Mouse (Mus musculus) hindbrain, embryonic 13.5 days (tissue): ENCODE data around the gene Lsg1. TPM values are rescaled to one million over a fixed set of nuclear protein-coding genes. Genes with fewer than 3 reads are reported as not detected.

Experiments used
- ATAC-seq: fragments of 200-750 bp; cut with Nextera tagmentation; 2 replicates; pipeline ENCODE4 v1.8.0; 2017; ENCODE audit warnings: moderate TSS enrichment; ENCODE audit not compliant: low FRiP score
- H3K27ac ChIP-seq: fragments of 300-500 bp; sonication (generic); 2 replicates; pipeline ENCODE4 v1.5.1; 2015; ENCODE audit warnings: inconsistent platforms, mild to moderate bottlenecking, moderate library complexity
- H3K27me3 ChIP-seq: fragments of 300-500 bp; sonication (generic); 2 replicates; pipeline ENCODE4 v1.6.1; 2015; ENCODE audit warnings: mild to moderate bottlenecking, inconsistent platforms
- H3K36me3 ChIP-seq: fragments of 300-500 bp; sonication (generic); 2 replicates; pipeline ENCODE4 v1.6.1; 2015; ENCODE audit warnings: mild to moderate bottlenecking, inconsistent platforms
- H3K4me1 ChIP-seq: fragments of 300-500 bp; sonication (generic); replicated peaks from 2 replicates; pipeline ENCODE4 v1.6.1; 2015; ENCODE audit warnings: inconsistent platforms
- H3K4me2 ChIP-seq: fragments of 300-500 bp; sonication (generic); 2 replicates; pipeline ENCODE4 v1.6.1; 2015; ENCODE audit warnings: inconsistent platforms, mild to moderate bottlenecking, moderate library complexity
- H3K4me3 ChIP-seq: fragments of 300-500 bp; sonication (generic); 2 replicates; pipeline ENCODE4 v1.5.1; 2015; ENCODE audit warnings: mild to moderate bottlenecking, inconsistent platforms
- H3K9ac ChIP-seq: fragments of 300-500 bp; sonication (generic); 2 replicates; pipeline ENCODE4 v1.6.1; 2015; ENCODE audit warnings: mild to moderate bottlenecking, inconsistent platforms
- H3K9me3 ChIP-seq: fragments of 300-500 bp; sonication (generic); 2 replicates; pipeline ENCODE4 v1.6.1; 2016; ENCODE audit warnings: inconsistent platforms
- WGBS: fragments of 180-500 bp; shearing (Covaris S2); methylation state at CpG from one replicate; pipeline ENCODE4 v1.1.7; 2015; 5-methylcytosine and 5-hydroxymethylcytosine counted together
- polyA plus RNA-seq: library from polyadenylated mRNA; unstranded; fragments of >200 nt; fragmentation: Nextera tagmentation; extraction: Ambion mirVana; gene quantifications from 2 replicates; pipeline ENCODE4 v1.2.1, GENCODE M21; 2015

Lsg1 gene
- polyA plus RNA-seq, 1 experiment from 2014 or later: 59.8 TPM

DNA sequence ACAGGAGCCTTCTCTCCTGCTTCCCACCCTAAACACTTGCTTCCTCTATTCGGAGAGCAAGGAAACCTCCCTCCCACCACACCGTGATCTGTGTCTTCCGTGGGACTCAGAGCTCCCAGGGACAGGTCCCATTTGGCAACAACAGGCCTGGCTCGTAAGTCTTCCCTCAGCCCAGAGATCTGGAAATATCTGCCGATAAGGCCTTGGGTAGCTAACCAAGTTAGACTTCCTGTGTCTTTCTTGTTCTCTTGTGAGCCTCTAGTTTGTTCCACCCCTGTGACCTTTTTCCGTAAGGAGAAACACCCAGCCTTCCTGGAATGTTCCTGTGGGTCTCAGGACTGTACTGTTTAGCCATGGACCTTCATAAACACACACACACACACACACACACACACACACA lies 44.6 kb downstream of the Lsg1 start:
- H3K36me3 ChIP-seq: peaks cover 66% of the 10 kb centered on the region
- 85% methylated on average over 6 of the region's 6 CpGs for WGBS
- no peak overlapping the region for H3K9ac ChIP-seq
- no peak for ATAC-seq
- no peaks in the 10 kb centered on the region for H3K9me3 ChIP-seq
- no peak overlapping the region for H3K4me2 ChIP-seq
- no peak overlapping the region for H3K27ac ChIP-seq
- H3K4me3 ChIP-seq: no peak overlapping the region
- no peaks in the 10 kb centered on the region for H3K27me3 ChIP-seq
- H3K4me1 ChIP-seq: 0 out of 2 replicates have a peak, but pooled peaks cover 3% of the 10 kb centered on the region

GRCm38 (mm10) chr16:30540107-30541001 lies 47.0 kb downstream of the Lsg1 start:
- Histone ChIP-seq H3K4me2 (no peak overlapping the region), H3K27ac (no peak overlapping the region), H3K36me3 (peaks cover 60% of the 10 kb centered on the region), H3K9ac (no peak overlapping the region), H3K4me1 (no peaks in the 10 kb centered on the region), H3K27me3 (no peaks in the 10 kb centered on the region), H3K4me3 (no peak overlapping the region), H3K9me3 (no peaks in the 10 kb centered on the region)
- ATAC-seq: no peak
- WGBS: 71% methylated on average over 20 of the region's 20 CpGs

DNA sequence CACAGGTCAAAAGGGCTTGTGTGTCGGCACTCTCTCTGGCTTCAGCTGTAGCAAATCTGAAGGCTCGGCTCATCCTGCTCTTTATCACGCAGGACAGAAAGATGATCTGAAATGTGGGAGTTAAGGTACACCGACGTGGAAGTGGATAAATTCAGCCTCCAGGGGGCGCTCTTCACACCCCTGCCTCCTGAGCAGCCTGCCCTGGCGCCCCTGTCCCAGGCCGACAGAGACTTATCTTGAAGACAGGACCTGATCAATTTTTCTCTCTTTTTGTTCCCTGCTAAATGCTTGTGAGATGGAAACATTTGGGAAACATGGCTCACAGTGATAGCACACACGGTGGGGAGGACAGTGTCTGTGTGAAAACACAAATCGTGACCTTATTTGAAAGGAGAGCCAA lies 48.0 kb downstream of the Lsg1 start:
- Histone ChIP-seq H3K27ac (no peak overlapping the region), H3K36me3 (peaks cover 55% of the 10 kb centered on the region), H3K4me2 (no peak overlapping the region), H3K27me3 (no peaks in the 10 kb centered on the region), H3K9ac (no peak overlapping the region), H3K4me1 (no peaks in the 10 kb centered on the region), H3K9me3 (no peaks in the 10 kb centered on the region), H3K4me3 (no peak overlapping the region)
- WGBS: 31% methylated on average over 10 of the region's 10 CpGs
- no peak for ATAC-seq

DNA sequence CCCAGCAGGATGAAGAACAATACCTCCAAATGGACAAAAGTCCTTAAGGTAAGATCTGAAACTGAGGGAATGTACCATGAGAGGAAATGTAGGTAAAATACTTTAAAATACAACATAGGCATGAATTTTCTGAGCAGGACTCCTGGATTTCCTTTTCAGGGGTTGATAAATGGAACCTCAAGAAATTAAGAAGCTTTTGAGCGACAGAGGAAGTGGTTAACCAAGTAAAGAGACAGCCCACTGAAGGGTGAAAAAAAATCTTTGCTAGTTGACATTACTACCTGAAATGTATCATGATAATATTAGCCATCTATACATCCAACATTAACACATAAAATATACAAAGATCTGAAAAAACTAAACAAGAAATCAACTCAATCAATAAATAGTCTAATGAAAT lies 52.3 kb downstream of the Lsg1 start:
- Histone ChIP-seq H3K36me3 (peaks cover 35% of the 10 kb centered on the region), H3K4me2 (no peak overlapping the region), H3K27ac (no peak overlapping the region), H3K4me3 (no peak overlapping the region), H3K27me3 (no peaks in the 10 kb centered on the region), H3K9me3 (no peaks in the 10 kb centered on the region), H3K4me1 (no peaks in the 10 kb centered on the region), H3K9ac (no peak overlapping the region)
- no peak for ATAC-seq
- WGBS: 97% methylated on average over 1 of the region's 1 CpGs

GRCm38 (mm10) chr16:30533592-30533991 lies 53.8 kb downstream of the Lsg1 start:
- no peak overlapping the region for H3K27ac ChIP-seq
- no peak overlapping the region for H3K9ac ChIP-seq
- H3K4me3 ChIP-seq: no peak overlapping the region
- no peaks in the 10 kb centered on the region for H3K4me1 ChIP-seq
- H3K36me3 ChIP-seq: peaks cover 45% of the 10 kb centered on the region
- H3K4me2 ChIP-seq: no peak overlapping the region
- no peak for ATAC-seq
- H3K9me3 ChIP-seq: no peaks in the 10 kb centered on the region
- 79% methylated on average over 4 of the region's 4 CpGs for WGBS
- H3K27me3 ChIP-seq: no peaks in the 10 kb centered on the region

DNA sequence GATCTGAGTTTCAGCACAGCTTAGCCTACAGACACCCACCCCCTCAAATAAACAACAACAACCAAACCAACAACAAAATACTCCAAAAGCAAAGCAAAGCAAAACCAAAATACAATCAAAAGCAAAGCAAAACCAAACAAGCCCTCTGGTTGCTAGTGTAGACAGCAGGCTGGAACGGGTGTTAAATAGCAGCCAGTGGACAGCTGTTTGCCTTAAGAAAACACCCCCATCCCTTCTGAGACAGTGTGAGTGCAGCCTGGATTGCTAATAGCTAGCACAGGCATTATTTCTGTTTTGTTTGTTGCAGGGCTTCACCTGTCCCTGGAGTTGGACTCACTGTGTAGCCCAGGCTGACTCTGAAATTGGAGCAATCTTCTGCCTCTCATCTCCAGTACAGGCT lies 54.5 kb downstream of the Lsg1 start:
- Histone ChIP-seq H3K9ac (no peak overlapping the region), H3K4me1 (no peaks in the 10 kb centered on the region), H3K36me3 (peaks cover 51% of the 10 kb centered on the region), H3K9me3 (no peaks in the 10 kb centered on the region), H3K27me3 (no peaks in the 10 kb centered on the region), H3K27ac (no peak overlapping the region), H3K4me3 (no peak overlapping the region), H3K4me2 (no peak overlapping the region)
- WGBS: 68% methylated on average over 1 of the region's 1 CpGs
- no peak for ATAC-seq

GRCm38 (mm10) chr16:30531761-30532406 lies 55.5 kb downstream of the Lsg1 start:
- H3K27ac ChIP-seq: no peak overlapping the region
- H3K36me3 ChIP-seq: peaks cover 57% of the 10 kb centered on the region
- H3K4me3 ChIP-seq: no peak overlapping the region
- H3K4me2 ChIP-seq: no peak overlapping the region
- no peaks in the 10 kb centered on the region for H3K27me3 ChIP-seq
- no peak overlapping the region for H3K9ac ChIP-seq
- ATAC-seq: peak; percentile 61
- no peaks in the 10 kb centered on the region for H3K9me3 ChIP-seq
- 30% methylated on average over 20 of the region's 20 CpGs for WGBS
- no peaks in the 10 kb centered on the region for H3K4me1 ChIP-seq

GRCm38 (mm10) chr16:30530815-30531214 lies 56.6 kb downstream of the Lsg1 start:
- Histone ChIP-seq H3K4me3 (no peak overlapping the region), H3K27ac (no peak overlapping the region), H3K4me2 (no peak overlapping the region), H3K27me3 (no peaks in the 10 kb centered on the region), H3K9ac (no peak overlapping the region), H3K9me3 (no peaks in the 10 kb centered on the region), H3K36me3 (peaks cover 59% of the 10 kb centered on the region), H3K4me1 (no peaks in the 10 kb centered on the region)
- ATAC-seq: no peak
- WGBS: 41% methylated on average over 4 of the region's 4 CpGs

GRCm38 (mm10) chr16:30528386-30528785 lies 59.0 kb downstream of the Lsg1 start:
- Histone ChIP-seq H3K36me3 (peaks cover 68% of the 10 kb centered on the region), H3K27me3 (no peaks in the 10 kb centered on the region), H3K4me1 (no peaks in the 10 kb centered on the region), H3K4me2 (no peak overlapping the region), H3K4me3 (no peak overlapping the region), H3K9ac (no peak overlapping the region), H3K27ac (no peak overlapping the region), H3K9me3 (no peaks in the 10 kb centered on the region)
- 88% methylated on average over 8 of the region's 8 CpGs for WGBS
- no peak for ATAC-seq

- 83% methylated on average over 2 of the region's 2 CpGs for WGBS
- no peak for ATAC-seq
- H3K36me3 ChIP-seq: peaks cover 71% of the 10 kb centered on the region
Measured at GRCm38 (mm10) chr16:30527889-30528288, 59.5 kb downstream of the Lsg1 start.

DNA sequence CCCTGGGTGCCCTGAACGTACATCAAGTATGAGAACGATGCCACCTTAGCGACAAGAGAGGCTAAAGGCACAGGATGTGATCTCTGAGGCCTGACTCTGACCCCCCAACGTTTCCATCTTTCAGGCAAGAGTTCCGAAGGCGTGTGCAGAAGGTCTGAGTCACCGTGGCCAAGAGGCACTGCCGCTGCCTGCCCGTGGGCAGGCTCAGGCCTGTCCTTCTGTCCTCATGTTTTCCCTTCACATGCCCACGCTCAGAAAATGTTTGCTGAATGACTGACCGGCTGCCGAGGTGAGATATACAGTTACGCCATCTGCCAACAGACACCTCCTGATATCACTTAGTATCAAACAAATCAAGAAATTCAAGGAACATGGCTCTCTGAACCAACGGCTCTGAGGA lies 61.6 kb downstream of the Lsg1 start:
- no peaks in the 10 kb centered on the region for H3K27me3 ChIP-seq
- no peak for ATAC-seq
- H3K36me3 ChIP-seq: peaks cover 79% of the 10 kb centered on the region
- H3K4me1 ChIP-seq: no peaks in the 10 kb centered on the region
- no peak overlapping the region for H3K27ac ChIP-seq
- H3K9ac ChIP-seq: no peak overlapping the region
- H3K4me3 ChIP-seq: no peak overlapping the region
- WGBS: 90% methylated on average over 14 of the region's 14 CpGs
- H3K9me3 ChIP-seq: no peaks in the 10 kb centered on the region
- no peak overlapping the region for H3K4me2 ChIP-seq

More at GRCm38 (mm10) chr16:30527889-30528288, 59.5 kb downstream of the Lsg1 start:
- no peak overlapping the region for H3K4me3 ChIP-seq
- no peaks in the 10 kb centered on the region for H3K9me3 ChIP-seq
- no peak overlapping the region for H3K27ac ChIP-seq
- H3K27me3 ChIP-seq: no peaks in the 10 kb centered on the region
- no peaks in the 10 kb centered on the region for H3K4me1 ChIP-seq
- no peak overlapping the region for H3K4me2 ChIP-seq
- H3K9ac ChIP-seq: no peak overlapping the region

DNA sequence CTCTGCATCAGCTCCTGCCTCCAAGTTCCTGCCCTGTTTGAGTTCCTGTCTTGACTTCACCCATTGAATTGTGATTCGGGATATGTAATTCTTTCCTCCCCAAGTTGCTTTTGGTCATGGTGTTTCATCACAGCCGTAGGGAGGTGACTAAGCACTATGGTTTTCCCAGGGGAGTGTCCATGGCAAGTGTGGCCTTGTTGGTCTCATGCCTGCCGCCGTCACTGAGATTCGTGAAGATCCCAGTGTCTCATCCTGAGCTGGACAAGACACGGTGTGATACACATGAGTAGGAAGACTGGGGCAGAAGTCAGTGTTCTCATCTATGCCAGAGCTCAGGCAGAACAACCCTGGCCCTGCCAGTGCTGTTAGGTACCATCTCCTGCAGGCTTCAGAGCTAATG lies 62.9 kb downstream of the Lsg1 start:
- no peaks in the 10 kb centered on the region for H3K4me1 ChIP-seq
- 95% methylated on average over 6 of the region's 6 CpGs for WGBS
- no peaks in the 10 kb centered on the region for H3K9me3 ChIP-seq
- H3K9ac ChIP-seq: no peak overlapping the region
- H3K27me3 ChIP-seq: no peaks in the 10 kb centered on the region
- no peak overlapping the region for H3K4me2 ChIP-seq
- ATAC-seq: no peak
- no peak overlapping the region for H3K27ac ChIP-seq
- H3K4me3 ChIP-seq: no peak overlapping the region
- H3K36me3 ChIP-seq: peaks cover 71% of the 10 kb centered on the region
